Mouse (Mus musculus) frontal cortex, adult 2 months (tissue): ENCODE measurements around the gene Tead4. TPM values are rescaled to one million over a fixed set of nuclear protein-coding genes. Genes with fewer than 3 reads are reported as not detected.

ENCODE experiments used
- DNase-seq, 2 experiments: peaks; one replicate each; pipeline ENCODE4 v3.0.0; 2022; ENCODE audit warnings: low spot score in 1 of 2; ENCODE audit errors: extremely low spot score in 1 of 2
- polyA plus RNA-seq: library from polyadenylated mRNA; depleted of rRNA; stranded (reverse); fragments of >200 nt; gene quantifications from 2 replicates; pipeline ENCODE4 v1.2.3, GENCODE M21; 2012

The Tead4 gene
- polyA plus RNA-seq, 1 experiment, result 0.34 TPM

DNA sequence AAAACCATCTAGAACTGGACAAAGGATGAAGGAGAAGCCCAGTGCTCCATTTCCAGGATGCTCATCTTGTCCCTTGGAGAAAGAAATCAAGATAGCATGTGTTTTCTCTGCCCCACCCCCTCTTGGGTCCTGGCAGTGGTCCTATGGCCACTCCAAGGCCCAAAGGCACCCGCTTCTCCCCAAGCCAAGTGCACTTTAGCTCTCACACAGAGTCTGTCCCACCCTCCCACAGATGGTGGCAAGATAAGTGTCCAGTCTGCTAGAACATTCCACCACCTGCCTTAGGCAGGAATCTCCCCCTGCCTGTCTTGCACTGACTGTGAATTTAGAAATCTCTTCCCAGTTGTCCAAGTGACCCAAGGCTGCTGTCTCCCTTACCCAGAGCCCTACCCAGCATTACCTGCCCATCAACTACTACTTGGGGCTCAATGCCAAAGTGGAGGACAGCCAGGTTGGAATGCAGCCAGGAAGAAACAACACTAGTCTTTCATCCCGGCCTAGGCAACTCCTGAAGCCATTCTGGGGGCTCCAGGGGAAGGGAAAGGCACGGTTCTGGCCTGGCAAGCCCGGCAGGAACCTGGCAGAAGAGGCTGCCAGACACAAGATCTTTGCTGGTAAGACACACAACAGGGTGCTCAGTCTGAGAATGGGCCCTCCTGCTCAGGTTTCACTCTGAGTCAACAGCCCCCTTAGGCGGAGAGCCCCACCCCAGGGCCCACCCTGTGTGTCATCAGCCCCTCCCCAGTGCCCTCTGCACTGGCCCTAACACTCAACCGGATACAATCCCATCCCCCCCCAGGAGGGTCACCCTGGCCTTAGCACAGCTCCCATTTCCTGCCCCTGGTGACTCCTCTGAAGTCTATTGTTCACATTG lies 4.5 kb downstream of the Tead4 start:
- peak in 1 of 2 experiments; percentile 38 for DNase-seq

DNA sequence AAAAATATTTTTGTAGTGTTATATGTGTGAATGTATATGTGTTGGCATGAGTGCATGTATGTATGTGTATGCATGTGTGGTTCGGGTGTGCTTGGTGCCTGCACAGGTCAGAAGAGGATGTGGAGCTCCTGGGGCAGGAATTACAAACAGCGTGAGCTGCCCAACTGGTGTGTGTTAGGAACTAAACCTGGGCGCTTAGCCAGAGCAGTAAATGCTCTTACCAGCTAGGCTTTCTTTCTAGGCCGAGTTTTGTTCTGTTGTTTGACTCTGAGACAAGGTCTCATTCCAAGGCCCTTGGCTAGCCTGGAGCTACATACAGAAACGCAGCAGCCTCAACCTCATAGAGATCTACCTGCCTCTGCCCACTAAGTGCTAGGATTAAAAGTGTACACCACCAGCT lies 9.3 kb downstream of the Tead4 start:
- no peak for DNase-seq

DNA sequence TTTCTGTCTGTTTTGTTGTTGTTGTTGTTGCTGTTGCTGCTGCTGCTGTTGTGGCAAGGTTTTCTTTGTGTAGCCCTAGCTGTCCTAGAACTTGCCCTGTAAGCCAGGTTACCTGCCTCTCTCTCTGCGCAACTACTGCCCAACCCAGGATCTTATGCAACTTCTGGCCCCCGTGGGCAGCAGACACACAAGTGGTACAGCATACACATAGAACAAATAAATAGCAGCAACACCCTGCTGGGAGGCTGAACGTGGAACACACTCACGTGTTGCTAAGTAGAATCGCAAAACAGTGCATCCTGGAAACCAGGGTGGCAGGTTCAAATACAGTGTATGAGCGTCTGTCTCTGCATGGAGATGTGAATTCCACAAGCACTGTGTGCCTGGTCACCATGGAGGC lies 11.9 kb downstream of the Tead4 start:
- DNase-seq, result no peak

DNA sequence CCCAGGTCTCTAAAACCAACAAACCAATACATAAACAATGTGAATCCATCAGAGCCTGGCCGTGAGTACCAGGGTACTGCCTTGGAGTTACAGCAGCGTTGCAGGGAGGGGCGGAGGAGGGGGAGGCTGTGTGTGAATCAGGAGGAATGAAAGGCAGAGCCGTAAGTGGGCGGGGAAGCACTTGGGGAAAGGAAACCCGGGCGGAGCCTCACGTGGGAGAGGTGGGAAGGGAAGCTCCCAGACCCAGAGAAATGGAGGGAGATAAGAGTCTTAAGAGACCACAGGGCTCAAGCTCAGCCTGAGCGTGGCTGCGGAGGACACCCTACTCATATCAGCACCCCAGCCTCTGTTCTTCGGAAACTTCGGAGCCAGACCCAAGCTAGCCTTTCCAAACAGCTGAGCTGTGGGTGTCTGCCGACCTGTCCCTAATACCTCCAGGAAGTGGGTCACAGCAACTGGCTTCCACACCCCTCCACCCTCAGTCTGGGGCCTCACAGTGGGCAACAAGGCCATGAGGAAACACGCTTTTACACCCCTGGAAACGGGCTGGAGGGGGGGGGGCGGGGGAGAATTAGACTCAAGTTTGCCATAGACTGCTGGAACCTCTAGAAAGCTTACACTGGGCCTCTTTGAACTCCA lies 14.7 kb downstream of the Tead4 start:
- DNase-seq, result peak in 1 of 2 experiments; percentile 61

DNA sequence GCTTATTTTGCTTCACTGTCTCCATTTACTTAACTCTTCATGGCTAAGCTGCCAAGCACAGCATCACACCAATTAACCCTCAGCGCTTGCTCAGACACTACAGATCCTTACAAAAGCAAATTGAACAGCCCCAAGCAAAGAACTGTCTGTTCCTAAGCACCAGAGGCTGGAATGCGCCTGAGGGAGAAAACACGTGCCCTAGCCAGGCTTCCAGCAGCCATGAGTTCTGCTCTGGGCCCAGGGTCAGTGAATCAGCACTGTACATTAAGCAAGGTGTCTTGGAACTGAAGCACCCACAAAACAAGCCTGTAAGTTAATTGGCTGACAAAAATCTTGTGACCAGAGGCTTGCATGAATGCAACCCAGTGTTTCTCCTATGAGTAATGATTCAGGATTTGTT lies 18.5 kb downstream of the Tead4 start:
- DNase-seq, result no peak

DNA sequence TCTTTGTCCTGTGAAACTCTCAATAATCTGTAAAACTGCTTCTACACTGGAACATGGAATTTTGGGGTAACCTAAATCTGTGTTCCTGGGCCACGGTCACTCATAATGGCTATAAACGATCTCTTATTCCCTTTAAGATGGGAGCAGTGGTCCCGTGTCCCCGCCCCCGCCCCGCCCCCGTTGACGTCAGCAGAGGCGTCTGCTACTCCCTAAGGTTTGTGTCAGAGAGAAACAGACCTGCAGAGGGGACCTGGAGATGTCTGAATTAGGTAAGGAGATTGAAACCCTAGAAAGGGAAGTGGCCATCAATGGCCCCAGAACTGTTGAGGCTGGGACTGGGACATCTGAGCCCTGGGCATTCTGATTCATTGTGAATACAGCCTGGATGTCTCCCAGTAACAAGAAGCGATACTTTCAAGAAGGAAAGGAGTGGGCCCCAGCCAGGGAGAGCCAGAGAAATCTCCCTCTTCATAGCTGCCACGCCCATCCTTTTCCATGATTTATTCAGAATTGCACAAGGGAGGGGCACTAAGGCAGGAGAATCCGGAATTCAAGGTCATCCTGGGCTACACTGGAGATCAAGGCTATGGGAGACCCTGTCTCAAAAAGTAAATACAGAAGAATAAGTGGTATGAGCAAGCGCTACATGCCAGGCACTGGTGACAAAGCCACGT lies 20.0 kb downstream of the Tead4 start:
- DNase-seq, result no peak

DNA sequence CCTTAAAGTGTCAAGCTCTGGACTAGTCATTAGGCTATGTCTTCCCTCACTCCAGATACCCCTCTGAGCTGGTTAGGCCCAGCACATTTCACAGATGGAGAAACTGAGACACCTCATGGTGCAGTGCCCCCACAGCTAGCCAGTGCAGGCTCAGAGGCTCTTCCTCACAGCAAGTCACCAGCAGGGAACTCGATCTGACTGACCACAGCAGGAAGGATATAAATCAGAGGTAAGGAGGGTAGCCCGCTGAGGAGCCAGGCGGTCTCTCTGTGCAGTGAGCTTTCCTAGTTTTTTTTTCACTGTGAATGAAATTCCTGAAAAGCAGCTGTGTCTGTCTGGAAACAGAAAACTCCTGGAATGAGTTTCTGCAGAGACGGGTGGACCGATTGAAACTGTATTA lies 21.0 kb downstream of the Tead4 start:
- no peak for DNase-seq

DNA sequence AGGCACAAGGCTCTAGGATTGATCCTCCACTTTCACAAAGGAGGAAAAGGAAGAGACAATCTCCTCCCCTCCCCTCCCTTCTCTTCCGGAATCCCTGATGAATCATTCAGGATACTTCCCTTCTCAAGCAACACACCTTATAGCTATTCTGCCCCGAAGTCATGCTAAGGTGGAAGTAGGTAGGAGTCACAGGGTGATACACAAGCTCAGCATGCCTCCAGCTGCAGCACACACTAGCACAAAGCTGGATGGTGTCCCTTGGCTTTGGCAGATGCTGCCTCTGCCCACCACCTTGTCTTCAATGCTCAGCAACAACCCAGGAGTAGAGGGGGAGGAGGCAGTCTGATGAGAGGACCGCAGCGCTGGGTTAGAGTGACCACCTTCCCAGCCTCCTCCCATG lies 21.5 kb downstream of the Tead4 start:
- no peak for DNase-seq

DNA sequence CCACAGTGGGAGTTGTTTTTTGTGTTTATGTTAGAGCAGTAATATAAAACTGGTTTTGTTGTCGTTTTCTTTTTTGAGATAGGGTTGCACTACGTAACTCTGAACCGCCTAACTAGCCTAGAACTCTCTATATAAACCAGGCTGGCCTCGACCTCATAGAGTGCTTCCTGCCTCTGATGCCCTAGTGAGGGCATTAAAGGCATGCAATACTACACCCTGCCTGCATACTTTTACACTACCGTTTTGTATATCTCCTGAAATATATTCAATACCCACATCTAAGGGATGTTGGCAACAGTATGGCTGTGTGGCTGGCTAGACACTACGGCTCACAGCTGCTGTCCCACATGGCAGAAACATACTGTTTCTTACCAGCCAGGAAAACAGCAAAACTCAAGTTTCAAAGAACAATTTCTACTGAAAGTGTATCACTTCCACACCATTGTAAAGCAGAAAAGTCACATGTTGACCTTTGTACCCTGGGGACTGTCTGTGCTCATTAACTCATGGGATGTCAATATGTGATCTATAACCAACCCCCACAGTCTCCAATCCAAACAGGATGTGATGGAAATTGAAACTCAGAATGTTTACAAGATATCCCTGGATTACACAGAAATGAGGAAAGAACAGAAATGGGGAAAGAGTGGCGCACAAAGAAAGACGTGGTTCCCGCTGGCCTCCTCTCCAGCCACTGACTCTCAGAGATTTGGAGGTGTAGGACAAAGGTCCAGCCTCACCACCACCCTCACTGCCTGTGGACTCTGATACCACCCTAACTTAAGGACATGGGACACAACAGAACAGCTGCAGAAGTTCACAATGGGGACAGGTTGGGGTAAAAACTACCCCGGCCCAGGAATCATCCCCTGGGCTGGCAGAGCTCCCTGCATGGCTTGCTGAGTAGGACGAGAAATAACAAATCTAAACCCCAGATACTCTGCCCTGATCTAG lies 23.2 kb downstream of the Tead4 start:
- peak in 1 of 2 experiments; percentile 25 for DNase-seq

DNA sequence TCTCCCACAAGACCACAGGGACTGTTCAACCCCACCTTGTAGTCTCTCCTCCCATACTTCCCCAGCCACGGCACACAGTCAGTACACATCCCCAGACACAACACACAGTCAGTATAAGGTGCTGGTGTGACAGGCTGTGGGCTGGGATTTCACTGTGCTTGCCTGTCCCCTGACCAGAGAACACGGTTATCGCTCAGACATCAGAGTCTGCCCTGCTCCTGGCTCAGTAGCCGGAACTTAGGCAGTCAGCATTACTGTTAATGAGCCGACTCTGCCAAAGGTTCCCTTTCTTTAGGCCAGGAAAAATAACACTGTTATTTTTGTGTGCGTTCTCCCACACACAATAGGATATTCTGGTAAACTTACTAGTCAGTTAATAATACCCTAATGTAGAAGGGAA lies 24.3 kb downstream of the Tead4 start:
- DNase-seq, result no peak

DNA sequence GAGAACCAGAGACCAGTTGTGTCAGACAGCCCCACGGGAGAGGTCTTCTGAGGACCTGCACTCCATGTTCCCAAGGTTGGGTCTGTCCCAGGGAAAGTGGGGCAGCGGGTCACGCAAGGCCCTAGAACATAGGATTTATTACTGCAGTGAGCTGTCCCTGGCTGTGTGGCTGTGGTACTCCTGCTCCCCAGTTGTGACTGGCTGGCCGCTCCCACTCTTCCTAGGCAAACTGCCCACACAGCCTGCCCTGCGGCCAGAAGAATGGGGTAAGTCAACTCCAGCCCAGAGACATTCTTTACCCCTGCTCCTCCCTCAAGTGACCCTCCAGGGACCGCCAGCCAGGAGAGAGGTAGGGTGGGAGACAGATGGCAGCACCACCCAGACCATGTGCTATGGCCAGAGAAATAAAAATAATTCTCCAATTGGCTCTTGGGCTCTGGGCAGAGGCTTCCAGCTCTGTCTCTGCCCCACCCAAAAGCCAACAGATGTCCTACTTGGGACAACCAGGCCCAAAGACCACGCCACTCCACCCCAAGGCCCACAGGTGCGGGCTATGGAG lies 25.0 kb downstream of the Tead4 start:
- no peak for DNase-seq

DNA sequence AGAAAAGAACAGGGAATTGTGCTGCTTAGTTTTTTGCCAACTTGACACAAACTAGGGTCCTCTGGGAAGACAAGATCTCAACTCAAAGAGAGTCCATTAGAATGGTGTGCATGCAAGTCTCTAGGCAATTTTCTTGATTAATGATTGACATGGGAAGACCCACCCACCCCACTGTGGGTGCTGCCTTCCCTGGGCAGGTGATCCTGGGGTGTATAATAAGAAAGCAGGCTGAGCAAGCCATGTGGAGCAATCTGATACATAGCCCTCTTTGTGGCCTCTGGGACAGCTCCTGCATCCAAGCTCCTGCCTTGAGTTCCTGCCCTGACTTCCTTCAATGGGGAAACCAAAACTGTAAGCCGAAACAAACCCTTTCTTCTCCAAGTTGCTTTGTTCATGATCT lies 27.1 kb downstream of the Tead4 start:
- DNase-seq, result no peak

DNA sequence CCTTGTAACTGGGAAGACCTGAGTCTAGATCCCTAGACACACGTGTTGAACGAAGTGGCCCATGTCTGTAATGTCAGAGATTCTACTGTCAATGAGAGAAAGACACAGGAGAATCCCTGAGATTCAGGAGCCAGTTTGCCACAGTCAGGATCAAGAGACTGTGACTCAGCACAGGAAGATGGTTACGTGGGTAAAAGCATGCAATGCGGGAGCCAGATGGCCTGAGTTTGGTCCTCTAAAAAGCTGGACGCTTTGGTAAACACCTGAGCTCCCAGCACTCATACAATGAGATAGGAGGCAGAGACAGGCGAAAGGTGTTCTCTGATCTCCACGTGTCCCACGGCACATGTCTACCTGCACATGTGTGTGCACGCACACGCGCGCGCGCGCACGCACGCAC lies 27.9 kb downstream of the Tead4 start:
- DNase-seq, result no peak

DNA sequence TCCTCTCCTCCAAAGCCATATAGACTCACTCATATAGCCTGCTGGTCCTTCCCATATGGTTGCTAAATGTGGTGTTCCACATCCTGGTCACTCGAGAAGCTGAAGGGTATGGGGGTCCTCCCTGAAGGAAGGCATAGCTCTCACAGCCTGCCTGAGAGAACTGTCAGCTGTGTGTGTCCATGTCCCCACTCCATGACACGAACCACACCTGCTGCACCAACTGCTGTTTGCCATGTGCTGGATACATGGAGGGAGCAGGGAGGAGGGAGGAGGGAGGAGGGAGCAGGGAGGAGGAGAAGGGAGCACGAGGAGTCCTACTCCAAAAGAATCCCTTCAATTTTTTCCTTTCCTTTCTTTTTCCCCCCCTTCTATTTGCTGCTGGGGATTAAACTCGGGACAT lies 30.8 kb downstream of the Tead4 start:
- no peak for DNase-seq

DNA sequence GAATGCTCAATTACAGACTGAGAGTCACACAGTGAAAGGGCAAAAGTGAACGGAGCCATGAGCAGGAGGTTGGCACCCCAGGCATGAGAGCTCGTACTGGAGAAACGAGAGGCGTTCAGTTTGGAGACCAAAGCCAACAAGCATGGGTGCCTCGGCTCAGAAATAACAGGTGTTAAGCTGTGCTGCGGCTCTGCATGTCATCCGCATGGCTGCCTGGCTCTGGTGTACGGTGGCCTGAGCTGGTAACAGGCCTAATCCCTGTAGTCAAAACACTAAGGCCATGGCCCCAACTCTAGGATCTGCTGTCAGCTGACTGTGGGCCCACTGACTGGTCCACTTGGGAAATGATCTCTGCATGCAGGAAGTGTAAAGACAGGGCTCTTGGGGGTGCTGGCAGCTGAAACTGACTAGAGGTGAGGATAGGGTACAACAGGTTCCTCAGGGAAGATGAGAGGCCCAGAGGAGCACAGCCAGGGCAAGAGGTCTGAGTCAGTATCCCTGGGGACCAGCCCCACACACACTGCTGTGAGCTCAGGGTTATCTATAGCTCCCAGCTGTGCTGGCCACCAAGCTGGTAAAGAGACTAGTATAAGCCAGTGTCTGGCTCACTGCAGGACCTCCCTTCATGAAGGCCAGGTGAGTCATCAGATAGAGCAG lies 35.6 kb downstream of the Tead4 start:
- DNase-seq, result no peak

DNA sequence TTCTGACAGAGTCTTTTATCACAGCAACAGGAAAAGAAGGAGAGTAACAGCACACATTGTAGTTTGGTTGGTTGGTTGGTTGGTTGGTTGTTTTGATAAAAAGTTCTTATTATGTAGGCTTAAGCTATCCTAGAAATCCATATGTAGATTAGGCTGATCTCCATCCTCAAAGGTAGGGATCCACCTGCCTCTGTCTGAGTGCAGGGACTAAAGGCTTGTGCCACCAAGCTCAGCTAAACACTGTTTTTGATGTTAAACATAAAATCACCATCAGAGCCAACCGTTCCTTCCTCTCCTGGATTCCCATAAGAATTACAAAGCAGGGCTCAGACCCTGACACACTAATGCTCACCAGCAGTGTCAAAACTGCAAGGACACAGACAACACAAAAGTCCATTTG lies 39.1 kb downstream of the Tead4 start:
- DNase-seq, result no peak

DNA sequence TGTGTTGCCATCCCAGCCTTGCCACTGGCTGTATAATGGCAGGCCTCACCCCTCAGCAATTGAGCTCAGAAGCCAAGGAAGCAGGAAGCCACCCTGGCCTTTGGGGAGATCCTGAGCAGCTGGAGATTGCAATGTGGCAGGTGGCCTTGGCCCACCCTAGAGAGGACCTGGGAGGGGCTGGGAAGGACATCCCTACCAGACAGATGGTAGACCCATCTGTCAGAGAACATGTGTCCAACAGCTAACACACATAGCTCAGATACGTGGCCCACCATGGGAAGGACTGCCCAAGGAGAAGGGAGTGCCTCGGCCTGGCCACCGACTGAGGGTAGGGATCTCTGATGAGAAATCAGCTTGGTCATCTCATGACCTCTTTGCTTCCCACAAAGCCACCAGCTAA lies 41.4 kb downstream of the Tead4 start:
- no peak for DNase-seq

DNA sequence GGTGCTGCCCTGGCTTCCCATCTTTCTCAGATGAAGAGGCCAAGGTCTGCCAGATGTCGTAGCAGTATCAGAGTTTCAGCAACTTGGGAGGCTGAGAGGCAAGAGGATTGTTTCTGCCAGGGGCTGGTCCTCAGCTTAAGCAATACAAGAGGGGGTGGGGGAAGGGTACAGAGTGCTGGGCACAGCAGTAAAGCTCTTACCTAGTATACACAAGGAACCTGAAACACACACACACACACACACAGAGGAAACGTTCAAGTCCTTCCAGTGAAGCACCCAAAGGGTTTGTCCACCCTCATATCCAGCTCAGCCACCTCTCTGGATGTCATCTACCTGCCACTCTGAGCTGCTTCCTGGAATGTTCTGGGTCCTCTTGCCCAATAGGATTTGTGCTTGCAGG lies 44.7 kb downstream of the Tead4 start:
- no peak for DNase-seq

DNA sequence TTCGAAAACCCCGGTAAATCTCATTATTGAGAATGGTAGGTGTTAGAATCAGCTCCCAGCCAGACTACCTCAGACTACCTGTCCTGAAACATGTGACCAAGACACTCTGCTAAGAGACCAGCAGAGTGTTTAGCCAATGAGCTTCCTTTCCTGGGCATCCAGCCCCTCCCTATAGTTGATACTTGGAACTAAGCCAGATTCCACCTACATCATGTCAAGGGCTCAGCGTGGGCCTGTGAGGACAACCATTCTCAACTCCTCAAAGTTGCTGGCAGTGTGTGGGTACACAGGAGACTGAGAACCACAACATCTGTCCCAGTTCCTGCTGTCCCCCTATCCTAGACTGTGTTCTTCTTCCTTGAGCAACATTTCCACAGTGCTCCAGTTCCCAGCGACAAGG lies 45.3 kb downstream of the Tead4 start:
- peak; percentile 21 to 52 for DNase-seq

DNA sequence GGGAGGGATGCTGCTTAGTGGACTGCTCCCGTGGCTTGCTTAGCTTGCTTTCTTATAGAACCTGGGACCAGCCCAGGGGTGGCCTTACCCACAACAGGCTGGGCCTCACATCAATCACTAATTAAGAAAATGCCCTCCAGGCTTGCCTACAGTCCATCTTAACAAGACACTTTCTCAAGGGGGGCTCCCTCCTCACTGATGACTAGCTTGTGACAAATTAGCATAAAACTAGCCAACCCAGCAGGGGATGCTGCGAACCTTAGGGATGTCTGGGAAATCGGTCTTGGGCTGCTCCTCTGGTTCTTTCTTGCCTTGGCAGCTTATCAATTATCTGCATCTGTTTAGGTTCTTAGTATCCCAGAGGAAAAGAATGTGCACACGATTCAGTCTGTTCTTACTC lies 46.1 kb downstream of the Tead4 start:
- no peak for DNase-seq
